Mouse (Mus musculus) Patski (cell line): ENCODE data around the gene Dab1. TPM values are rescaled to one million over a fixed set of nuclear protein-coding genes. Genes with fewer than 3 reads are reported as not detected.

Source experiments
- ATAC-seq: fragments of 100-300 bp; one replicate; pipeline ENCODE4 v1.8.0; 2021
- CTCF ChIA-PET: fragments of 350-600 bp; sonication (Branson Sonifier 250); formaldehyde crosslinking; loops from one replicate; lab custom pipeline; 2022; ENCODE audit warnings: inconsistent platforms; lab: Charles Lee
- POLR2A ChIA-PET: fragments of 350-600 bp; sonication (Branson Sonifier 250); formaldehyde crosslinking; loops from one replicate; lab custom pipeline; 2022; ENCODE audit warnings: antibody characterized with exemption, inconsistent platforms; lab: Charles Lee
- DNase-seq: peaks from one replicate; pipeline ENCODE4 v3.0.0-alpha.2; 2011; ENCODE audit warnings: low read depth, low spot score
- H3K27me3 ChIP-seq: fragments of 371-371 bp; one replicate; pipeline ENCODE4 v1.5.1; 2021
- CTCF ChIP-seq: fragments of 100-300 bp; IDR thresholded peaks from one replicate; pipeline ENCODE4 v1.5.1; 2021
- in situ Hi-C: fragments of 300-500 bp; cut with MboI; formaldehyde crosslinking; loops from 3 replicates; pipeline ENCODE4 v1.11.1; 2018; ENCODE audit warnings: low pct_unique_long_range_greater_than_20kb, mixed read lengths
- polyA plus RNA-seq: library from polyadenylated mRNA; unstranded; gene quantifications from one replicate; pipeline ENCODE4 v1.2.3, GENCODE M21; 2021

The Dab1 gene
- polyA plus RNA-seq, 1 experiment from 2014 or later = 0.08 TPM

GRCm38 (mm10) chr4:104027239-104027638 lies 408.1 kb downstream of the Dab1 start:
- H3K27me3 ChIP-seq = no peaks in the 10 kb centered on the region
- in situ Hi-C loops = no loop called here
- ChIA-PET POLR2A (no interaction called here), CTCF (no interaction called here)
- TF ChIP-seq CTCF = no peak
- ATAC-seq (no peak), DNase-seq (no peak)

DNA sequence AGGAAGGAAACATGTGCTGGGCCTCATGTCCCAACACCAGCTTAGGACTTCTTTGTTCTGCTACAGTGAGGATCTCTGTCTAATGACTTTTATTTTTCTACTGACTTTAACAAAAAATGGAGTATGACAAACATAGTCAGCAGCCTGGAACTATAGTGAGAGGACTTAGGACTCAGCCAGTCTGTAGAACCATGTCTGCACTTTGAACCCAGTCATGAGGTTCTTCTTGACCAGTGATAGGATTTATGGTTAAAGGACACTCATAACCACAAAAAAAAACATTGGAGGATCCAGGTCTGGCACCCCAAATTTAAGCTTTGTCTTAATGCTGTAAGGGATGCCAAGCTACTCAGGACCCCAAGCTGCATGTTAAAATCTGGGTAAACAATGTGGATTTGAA lies 416.9 kb downstream of the Dab1 start:
- ATAC-seq (no peak), DNase-seq (no peak)
- TF ChIP-seq CTCF = no peak
- ChIA-PET CTCF (no interaction called here), POLR2A (no interaction called here)
- H3K27me3 ChIP-seq = no peaks in the 10 kb centered on the region
- in situ Hi-C loops = no loop called here

- in situ Hi-C loops = no loop called here
- POLR2A ChIA-PET = interaction anchor here (0.5 kb wide), 1 partner anchor 142 kb away, joined by 3 read pairs; no protein-coding TSS in a partner anchor
- no peak for TF ChIP-seq CTCF
Observed at GRCm38 (mm10) chr4:104039588-104039987, 420.4 kb downstream of the Dab1 start.

GRCm38 (mm10) chr4:104043441-104043840 lies 424.3 kb downstream of the Dab1 start:
- POLR2A ChIA-PET = no interaction called here
- TF ChIP-seq CTCF = no peak

More at GRCm38 (mm10) chr4:104039588-104039987, 420.4 kb downstream of the Dab1 start:
- CTCF ChIA-PET = interaction anchor here (0.8 to 1.4 kb wide), 2 partner anchors 8 to 18 kb away, joined by 3 read pairs; no protein-coding TSS in a partner anchor
- DNase-seq (no peak), ATAC-seq (no peak)
- H3K27me3 ChIP-seq = no peaks in the 10 kb centered on the region

GRCm38 (mm10) chr4:104044634-104045033 lies 425.5 kb downstream of the Dab1 start:
- H3K27me3 ChIP-seq = no peaks in the 10 kb centered on the region
- ATAC-seq (no peak), DNase-seq (no peak)
- in situ Hi-C loops = no loop called here
- CTCF ChIA-PET = no interaction called here
- POLR2A ChIA-PET = no interaction called here
- no peak for TF ChIP-seq CTCF

More at GRCm38 (mm10) chr4:104043441-104043840, 424.3 kb downstream of the Dab1 start:
- no peak for DNase-seq
- CTCF ChIA-PET = no interaction called here
- in situ Hi-C loops = no loop called here
- H3K27me3 ChIP-seq = no peaks in the 10 kb centered on the region
- ATAC-seq = no peak

GRCm38 (mm10) chr4:104047966-104048804 lies 429.0 kb downstream of the Dab1 start:
- ChIA-PET POLR2A (no interaction called here), CTCF (no interaction called here)
- TF ChIP-seq CTCF = no peak
- ATAC-seq = no peak
- no peaks in the 10 kb centered on the region for H3K27me3 ChIP-seq
- in situ Hi-C loops = no loop called here
- no peak for DNase-seq

- POLR2A ChIA-PET = no interaction called here
- ATAC-seq = no peak
- in situ Hi-C loops = no loop called here
- no peak for TF ChIP-seq CTCF
- CTCF ChIA-PET = no interaction called here
- DNase-seq = no peak
- no peaks in the 10 kb centered on the region for H3K27me3 ChIP-seq
Observed at GRCm38 (mm10) chr4:104057116-104057515, 438.0 kb downstream of the Dab1 start.

DNA sequence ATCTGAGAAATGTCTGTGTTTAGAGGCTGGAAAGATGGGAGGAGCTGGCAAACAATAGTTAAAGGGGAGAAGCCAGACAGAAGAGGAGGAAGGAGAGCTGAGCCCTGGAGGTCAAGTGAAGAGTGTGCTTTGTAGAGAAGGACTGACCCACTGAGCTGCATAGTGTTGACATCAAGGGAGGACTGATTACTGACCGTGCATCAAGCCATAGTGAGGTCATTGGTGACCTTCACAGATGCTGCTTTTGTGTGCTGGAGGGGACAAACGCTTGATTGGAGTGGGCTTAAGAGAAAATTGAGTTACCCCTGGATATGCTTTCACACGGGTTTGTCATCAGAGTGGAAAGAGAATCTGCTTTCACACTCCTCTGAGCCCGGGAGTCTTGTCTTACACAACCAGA lies 440.4 kb downstream of the Dab1 start:
- POLR2A ChIA-PET = no interaction called here
- in situ Hi-C loops = no loop called here
- no peak for DNase-seq
- CTCF ChIA-PET = no interaction called here
- peak; percentile 21 for ATAC-seq
- H3K27me3 ChIP-seq = no peaks in the 10 kb centered on the region
- TF ChIP-seq CTCF = no peak

DNA sequence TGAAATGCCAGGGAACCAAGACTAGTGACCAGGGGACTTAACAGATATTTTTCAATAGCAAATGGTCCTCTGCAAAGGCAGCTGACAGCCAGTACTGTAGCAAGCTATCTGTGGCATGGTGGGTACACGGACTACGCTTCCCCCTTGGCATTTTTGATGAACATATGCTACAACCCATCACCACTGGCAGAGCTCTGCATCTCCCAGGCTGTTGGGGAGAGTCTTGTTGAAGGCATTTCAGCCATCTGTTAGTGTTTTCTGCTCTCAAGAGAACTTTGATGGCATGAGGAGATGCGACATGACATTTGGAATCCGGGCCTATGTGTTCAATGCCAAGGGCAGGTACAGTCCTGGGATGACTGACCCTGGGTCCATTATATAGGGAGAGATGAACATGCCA lies 443.2 kb downstream of the Dab1 start:
- POLR2A ChIA-PET = no interaction called here
- in situ Hi-C loops = no loop called here
- no peaks in the 10 kb centered on the region for H3K27me3 ChIP-seq
- ATAC-seq = no peak
- DNase-seq = no peak
- CTCF ChIA-PET = no interaction called here
- TF ChIP-seq CTCF = no peak

DNA sequence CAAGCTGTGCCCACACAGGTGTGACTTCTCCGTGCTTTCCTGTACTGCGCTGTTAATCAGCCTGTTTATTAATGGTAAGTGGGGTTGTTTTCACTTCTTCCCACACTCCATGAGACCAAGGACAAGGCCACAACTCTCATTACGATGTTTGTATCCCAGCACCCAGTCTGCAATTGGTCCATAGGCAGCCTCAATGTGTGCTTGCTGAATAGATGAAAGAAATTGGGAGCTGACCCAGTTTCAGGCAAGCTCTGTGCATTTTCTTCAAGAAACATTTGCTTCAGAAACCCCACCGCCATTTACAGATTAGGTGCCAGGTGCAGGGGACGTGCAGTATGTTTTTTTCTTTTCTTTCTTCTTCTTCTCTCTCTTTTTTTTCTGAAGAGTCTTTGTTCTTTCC lies 447.7 kb downstream of the Dab1 start:
- no peaks in the 10 kb centered on the region for H3K27me3 ChIP-seq
- TF ChIP-seq CTCF = no peak
- in situ Hi-C loops = no loop called here
- ATAC-seq = no peak
- CTCF ChIA-PET = interaction anchor here (1.0 kb wide), 1 partner anchor 9 kb away, joined by 4 read pairs; no protein-coding TSS in a partner anchor
- POLR2A ChIA-PET = no interaction called here
- no peak for DNase-seq

- in situ Hi-C loops = no loop called here
- no peak for DNase-seq
- no peak for TF ChIP-seq CTCF
- ChIA-PET POLR2A (no interaction called here), CTCF (no interaction called here)
- ATAC-seq = no peak
- H3K27me3 ChIP-seq = no peaks in the 10 kb centered on the region
Observed at GRCm38 (mm10) chr4:104067748-104068147, 448.6 kb downstream of the Dab1 start.
